Mouse (Mus musculus): ENCODE measurements around the gene Tiam1. TPM values are rescaled to one million over a fixed set of nuclear protein-coding genes. Genes with fewer than 3 reads are reported as not detected.

Tiam1 gene
- polyA plus RNA-seq, 1 experiment from 2014 or later: 24.1 TPM

- Histone ChIP-seq H3K9ac (ENCODE audit: low read length) (no peak overlapping the region), H3K9me3 (replicated peaks; ENCODE audit: control insufficient read depth, low read length) (no peaks in the 10 kb centered on the region), H3K27ac (ENCODE audit: low read length) (no peak overlapping the region), H3K36me3 (ENCODE audit: control insufficient read depth, insufficient read depth, low read length) (peaks cover 9% of the 10 kb centered on the region), H3K4me1 (ENCODE audit: control insufficient read depth, insufficient read depth, low read length) (peaks cover 10% of the 10 kb centered on the region; the same call in 1 of the 2 replicates), H3K27me3 (ENCODE audit: control insufficient read depth, insufficient read depth, low read length) (no peaks in the 10 kb centered on the region), H3K4me3 (replicated peaks; ENCODE audit: low read length) (no peak overlapping the region), H3K4me2 (ENCODE audit: low read depth, low read length) (no peak overlapping the region)
- no peak for ATAC-seq (ENCODE audit: insufficient read depth, low FRiP score)
- WGBS: 82% methylated on average over 3 of the region's 3 CpGs
Measured at GRCm38 (mm10) chr16:89868502-89868901, 275.1 kb downstream of the Tiam1 start.

- H3K9ac ChIP-seq (ENCODE audit: low read length): no peak overlapping the region
- H3K4me2 ChIP-seq (ENCODE audit: low read depth, low read length): no peak overlapping the region
- ATAC-seq (ENCODE audit: insufficient read depth, low FRiP score): no peak
- H3K4me3 ChIP-seq (replicated peaks; ENCODE audit: low read length): no peak overlapping the region
- H3K4me1 ChIP-seq (ENCODE audit: control insufficient read depth, insufficient read depth, low read length): peaks cover 9% of the 10 kb centered on the region; the same call in 1 of the 2 replicates
- H3K36me3 ChIP-seq (ENCODE audit: control insufficient read depth, insufficient read depth, low read length): peaks cover 9% of the 10 kb centered on the region
- no peaks in the 10 kb centered on the region for H3K27me3 ChIP-seq (ENCODE audit: control insufficient read depth, insufficient read depth, low read length)
- 89% methylated on average over 26 of the region's 26 CpGs for WGBS
- no peaks in the 10 kb centered on the region for H3K9me3 ChIP-seq (replicated peaks; ENCODE audit: control insufficient read depth, low read length)
- no peak overlapping the region for H3K27ac ChIP-seq (ENCODE audit: low read length)
Measured at GRCm38 (mm10) chr16:89867212-89867829, 276.2 kb downstream of the Tiam1 start.

GRCm38 (mm10) chr16:89865136-89865535 is 278.4 kb downstream of the Tiam1 start:
- Histone ChIP-seq H3K36me3 (ENCODE audit: control insufficient read depth, insufficient read depth, low read length) (peaks cover 9% of the 10 kb centered on the region), H3K9ac (ENCODE audit: low read length) (no peak overlapping the region), H3K4me1 (ENCODE audit: control insufficient read depth, insufficient read depth, low read length) (peaks cover 21% of the 10 kb centered on the region), H3K27ac (ENCODE audit: low read length) (no peak overlapping the region), H3K27me3 (ENCODE audit: control insufficient read depth, insufficient read depth, low read length) (no peaks in the 10 kb centered on the region), H3K4me2 (ENCODE audit: low read depth, low read length) (no peak overlapping the region), H3K9me3 (replicated peaks; ENCODE audit: control insufficient read depth, low read length) (no peaks in the 10 kb centered on the region), H3K4me3 (replicated peaks; ENCODE audit: low read length) (no peak overlapping the region)
- ATAC-seq (ENCODE audit: insufficient read depth, low FRiP score): no peak
- 81% methylated on average over 17 of the region's 17 CpGs for WGBS

- Histone ChIP-seq H3K4me2 (ENCODE audit: low read depth, low read length) (no peak overlapping the region), H3K9ac (ENCODE audit: low read length) (no peak overlapping the region), H3K9me3 (replicated peaks; ENCODE audit: control insufficient read depth, low read length) (no peaks in the 10 kb centered on the region), H3K27me3 (ENCODE audit: control insufficient read depth, insufficient read depth, low read length) (no peaks in the 10 kb centered on the region), H3K27ac (ENCODE audit: low read length) (no peak overlapping the region), H3K4me3 (replicated peaks; ENCODE audit: low read length) (no peak overlapping the region), H3K36me3 (ENCODE audit: control insufficient read depth, insufficient read depth, low read length) (peaks cover 6% of the 10 kb centered on the region), H3K4me1 (ENCODE audit: control insufficient read depth, insufficient read depth, low read length) (peaks cover 21% of the 10 kb centered on the region)
- WGBS: 75% methylated on average over 3 of the region's 3 CpGs
- ATAC-seq (ENCODE audit: insufficient read depth, low FRiP score): no peak
Measured at GRCm38 (mm10) chr16:89864710-89865109, 278.9 kb downstream of the Tiam1 start.

GRCm38 (mm10) chr16:89863264-89863663 is 280.3 kb downstream of the Tiam1 start:
- H3K4me2 ChIP-seq (ENCODE audit: low read depth, low read length): no peak overlapping the region
- no peaks in the 10 kb centered on the region for H3K27me3 ChIP-seq (ENCODE audit: control insufficient read depth, insufficient read depth, low read length)
- H3K27ac ChIP-seq (ENCODE audit: low read length): no peak overlapping the region; the same call in 1 of the 2 replicates
- H3K36me3 ChIP-seq (ENCODE audit: control insufficient read depth, insufficient read depth, low read length): peaks cover 6% of the 10 kb centered on the region
- ATAC-seq (ENCODE audit: insufficient read depth, low FRiP score): no peak
- no peaks in the 10 kb centered on the region for H3K9me3 ChIP-seq (replicated peaks; ENCODE audit: control insufficient read depth, low read length)
- peaks cover 21% of the 10 kb centered on the region for H3K4me1 ChIP-seq (ENCODE audit: control insufficient read depth, insufficient read depth, low read length)
- no peak overlapping the region for H3K9ac ChIP-seq (ENCODE audit: low read length)
- WGBS: 71% methylated on average over 5 of the region's 5 CpGs
- H3K4me3 ChIP-seq (replicated peaks; ENCODE audit: low read length): no peak overlapping the region

GRCm38 (mm10) chr16:89861531-89861930 is 282.0 kb downstream of the Tiam1 start:
- H3K4me3 ChIP-seq (replicated peaks; ENCODE audit: low read length): no peak overlapping the region
- peaks cover 21% of the 10 kb centered on the region for H3K4me1 ChIP-seq (ENCODE audit: control insufficient read depth, insufficient read depth, low read length)
- no peaks in the 10 kb centered on the region for H3K9me3 ChIP-seq (replicated peaks; ENCODE audit: control insufficient read depth, low read length)
- peak; percentile 31 for ATAC-seq (ENCODE audit: insufficient read depth, low FRiP score)
- H3K9ac ChIP-seq (ENCODE audit: low read length): no peak overlapping the region
- no peak overlapping the region for H3K4me2 ChIP-seq (ENCODE audit: low read depth, low read length)
- no peaks in the 10 kb centered on the region for H3K27me3 ChIP-seq (ENCODE audit: control insufficient read depth, insufficient read depth, low read length)
- H3K27ac ChIP-seq (ENCODE audit: low read length): peak overlapping the region; percentile 68
- no peaks in the 10 kb centered on the region for H3K36me3 ChIP-seq (ENCODE audit: control insufficient read depth, insufficient read depth, low read length)
- 24% methylated on average over 5 of the region's 5 CpGs for WGBS

GRCm38 (mm10) chr16:89860708-89861107 is 282.9 kb downstream of the Tiam1 start:
- WGBS: 47% methylated on average over 6 of the region's 6 CpGs
- no peaks in the 10 kb centered on the region for H3K27me3 ChIP-seq (ENCODE audit: control insufficient read depth, insufficient read depth, low read length)
- H3K4me2 ChIP-seq (ENCODE audit: low read depth, low read length): no peak overlapping the region
- H3K27ac ChIP-seq (ENCODE audit: low read length): peak overlapping the region; percentile 68
- no peaks in the 10 kb centered on the region for H3K9me3 ChIP-seq (replicated peaks; ENCODE audit: control insufficient read depth, low read length)
- H3K9ac ChIP-seq (ENCODE audit: low read length): no peak overlapping the region
- ATAC-seq (ENCODE audit: insufficient read depth, low FRiP score): no peak
- no peak overlapping the region for H3K4me3 ChIP-seq (replicated peaks; ENCODE audit: low read length)
- H3K4me1 ChIP-seq (ENCODE audit: control insufficient read depth, insufficient read depth, low read length): peaks cover 21% of the 10 kb centered on the region
- H3K36me3 ChIP-seq (ENCODE audit: control insufficient read depth, insufficient read depth, low read length): no peaks in the 10 kb centered on the region

- Histone ChIP-seq H3K4me2 (ENCODE audit: low read depth, low read length) (no peak overlapping the region), H3K9ac (ENCODE audit: low read length) (no peak overlapping the region)
- 56% methylated on average over 3 of the region's 3 CpGs for WGBS
Measured at GRCm38 (mm10) chr16:89857666-89858065, 285.9 kb downstream of the Tiam1 start.

GRCm38 (mm10) chr16:89854731-89855130 is 288.8 kb downstream of the Tiam1 start:
- Histone ChIP-seq H3K36me3 (ENCODE audit: control insufficient read depth, insufficient read depth, low read length) (no peaks in the 10 kb centered on the region), H3K9me3 (replicated peaks; ENCODE audit: control insufficient read depth, low read length) (no peaks in the 10 kb centered on the region), H3K27me3 (ENCODE audit: control insufficient read depth, insufficient read depth, low read length) (no peaks in the 10 kb centered on the region), H3K4me2 (ENCODE audit: low read depth, low read length) (no peak overlapping the region), H3K4me1 (ENCODE audit: control insufficient read depth, insufficient read depth, low read length) (no peaks in the 10 kb centered on the region), H3K27ac (ENCODE audit: low read length) (no peak overlapping the region), H3K4me3 (replicated peaks; ENCODE audit: low read length) (no peak overlapping the region), H3K9ac (ENCODE audit: low read length) (no peak overlapping the region)
- no peak for ATAC-seq (ENCODE audit: insufficient read depth, low FRiP score)
- WGBS: 83% methylated on average over 8 of the region's 8 CpGs

More at GRCm38 (mm10) chr16:89857666-89858065, 285.9 kb downstream of the Tiam1 start:
- Histone ChIP-seq H3K27ac (ENCODE audit: low read length) (no peak overlapping the region), H3K4me1 (ENCODE audit: control insufficient read depth, insufficient read depth, low read length) (peaks cover 18% of the 10 kb centered on the region), H3K36me3 (ENCODE audit: control insufficient read depth, insufficient read depth, low read length) (no peaks in the 10 kb centered on the region), H3K27me3 (ENCODE audit: control insufficient read depth, insufficient read depth, low read length) (no peaks in the 10 kb centered on the region), H3K4me3 (replicated peaks; ENCODE audit: low read length) (no peak overlapping the region), H3K9me3 (replicated peaks; ENCODE audit: control insufficient read depth, low read length) (no peaks in the 10 kb centered on the region)
- ATAC-seq (ENCODE audit: insufficient read depth, low FRiP score): no peak

Data from stomach, embryonic 16.5 days (tissue).